Mouse (Mus musculus) testis, adult 2 months (tissue): ENCODE data around the gene E4f1. TPM values are rescaled to one million over a fixed set of nuclear protein-coding genes. Genes with fewer than 3 reads are reported as not detected.
"Not testable (repeated sequence)": the region's sequence is repeated elsewhere in the genome, so short reads cannot be mapped to it uniquely, and the experiment has no call there.

Experiments used
- H3K27ac ChIP-seq: fragments of 200-500 bp; 2 replicates; pipeline ENCODE4 v1.5.1; 2012; ENCODE audit warnings: low read depth, low read length; ENCODE audit not compliant: control insufficient read depth, insufficient read depth
- H3K27me3 ChIP-seq: fragments of 200-500 bp; 2 replicates; pipeline ENCODE4 v1.6.1; 2012; ENCODE audit warnings: mild to moderate bottlenecking, low read length, moderate library complexity; ENCODE audit not compliant: control insufficient read depth, insufficient read depth
- H3K36me3 ChIP-seq: fragments of 200-500 bp; 2 replicates; pipeline ENCODE4 v1.6.1; 2012; ENCODE audit warnings: mild to moderate bottlenecking, low read length; ENCODE audit not compliant: control insufficient read depth, insufficient read depth
- H3K4me1 ChIP-seq: fragments of 200-500 bp; 2 replicates; pipeline ENCODE4 v1.6.1; 2012; ENCODE audit warnings: low read length; ENCODE audit not compliant: control insufficient read depth, insufficient read depth
- H3K4me3 ChIP-seq: fragments of 200-500 bp; 2 replicates; pipeline ENCODE4 v1.5.1; 2012; ENCODE audit warnings: low read depth, mild to moderate bottlenecking, low read length, moderate library complexity, mixed read lengths; ENCODE audit not compliant: control insufficient read depth
- CTCF ChIP-seq: fragments of 200-500 bp; IDR thresholded peaks from 2 replicates; pipeline ENCODE4 v1.5.1; 2012; ENCODE audit warnings: low read depth, mild to moderate bottlenecking, inconsistent platforms, low read length, moderate library complexity; ENCODE audit not compliant: control insufficient read depth, insufficient read depth, insufficient replicate concordance
- POLR2A ChIP-seq: fragments of 200-500 bp; IDR thresholded peaks from 2 replicates; pipeline ENCODE4 v1.6.1; 2012; ENCODE audit warnings: low read depth, mild to moderate bottlenecking, inconsistent platforms, low read length, moderate library complexity; ENCODE audit not compliant: control insufficient read depth
- polyA plus RNA-seq: library from polyadenylated mRNA; depleted of rRNA; stranded (reverse); fragments of >200 nt; gene quantifications from 2 replicates; pipeline ENCODE4 v1.2.3, GENCODE M21; 2012

Gene E4f1
- polyA plus RNA-seq, 1 experiment = 69.3 TPM

DNA sequence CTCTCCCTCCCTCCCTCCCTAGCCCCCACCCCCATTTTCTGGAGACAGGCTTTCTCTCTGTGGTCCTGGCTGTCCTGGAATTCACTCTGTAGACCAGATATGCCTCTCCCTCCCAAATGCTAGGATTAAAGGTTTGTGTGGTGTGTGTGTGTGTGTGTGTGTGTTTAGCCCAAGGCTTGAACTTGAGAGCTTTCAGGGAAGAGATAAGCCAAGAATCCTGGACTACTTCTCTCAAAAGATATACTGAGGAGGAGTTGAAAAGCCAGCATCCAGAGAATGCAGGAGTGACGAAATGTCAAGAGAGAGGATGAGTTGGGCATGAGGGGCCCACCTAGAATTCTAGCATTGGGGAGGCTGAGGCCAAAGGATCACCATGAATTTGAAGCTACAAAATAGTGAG is 7.2 kb downstream of the E4f1 start:
- no peaks in the 10 kb centered on the region for H3K4me1 ChIP-seq
- H3K27me3 ChIP-seq = no peaks in the 10 kb centered on the region
- H3K4me3 ChIP-seq = no peak overlapping the region
- TF ChIP-seq CTCF = no peak
- no peak for TF ChIP-seq POLR2A
- H3K27ac ChIP-seq = no peak overlapping the region
- H3K36me3 ChIP-seq = no peaks in the 10 kb centered on the region

DNA sequence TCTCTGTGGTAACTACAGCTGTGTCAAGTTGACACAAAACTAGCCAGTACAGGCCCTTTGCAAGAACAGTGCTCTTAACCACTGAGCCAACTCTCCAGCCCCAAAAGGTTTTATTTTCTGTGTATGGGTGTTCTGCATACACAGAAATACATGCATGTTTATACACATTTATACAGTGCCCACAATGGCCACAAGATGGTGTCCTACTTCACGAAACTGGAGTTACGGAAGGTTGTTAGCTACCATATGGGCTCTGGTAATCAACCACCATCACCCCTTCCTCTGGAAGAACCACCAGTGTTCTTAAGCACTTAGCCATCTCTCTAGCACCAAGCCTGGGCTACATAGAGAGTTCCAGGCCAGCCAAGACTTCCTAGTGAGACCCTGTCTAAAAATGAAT is 8.5 kb downstream of the E4f1 start:
- Histone ChIP-seq H3K36me3 (no peaks in the 10 kb centered on the region), H3K4me3 (no peak overlapping the region), H3K27me3 (no peaks in the 10 kb centered on the region), H3K4me1 (no peaks in the 10 kb centered on the region), H3K27ac (no peak overlapping the region)
- TF ChIP-seq POLR2A (no peak), CTCF (no peak)

DNA sequence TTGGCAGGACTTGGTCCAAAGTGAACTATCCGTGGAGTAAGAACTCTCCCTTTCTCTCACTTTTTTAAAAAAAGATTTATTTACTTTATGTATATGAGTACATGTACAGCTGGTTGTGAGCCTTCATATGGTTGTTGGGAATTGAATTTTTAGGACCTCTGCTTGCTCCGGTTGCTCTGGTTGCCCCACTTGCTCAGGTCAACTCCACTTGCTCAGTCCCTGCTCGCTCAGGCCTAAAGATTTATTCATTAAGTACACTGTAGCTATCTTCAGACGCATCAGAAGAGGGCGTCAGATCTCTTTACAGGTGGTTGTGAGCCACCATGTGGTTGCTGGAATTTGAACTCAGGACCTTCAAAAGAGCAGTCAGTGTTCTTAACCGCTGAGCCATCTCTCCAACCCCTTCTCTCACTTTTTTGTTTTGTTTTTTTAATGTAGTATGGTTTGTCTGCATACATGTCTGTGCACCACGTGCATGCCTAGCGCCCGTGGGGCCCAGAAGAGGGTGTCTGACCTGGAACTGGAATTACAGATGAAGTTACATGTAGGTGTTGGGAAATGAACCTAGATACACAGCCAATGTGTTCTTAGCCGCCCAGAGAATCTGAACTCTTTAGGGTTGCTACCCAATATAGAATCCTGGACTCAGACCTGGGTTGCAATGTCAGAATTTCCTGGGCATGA is 14.4 kb downstream of the E4f1 start:
- not testable (repeated sequence) for H3K36me3 ChIP-seq, H3K27me3 ChIP-seq, H3K4me1 ChIP-seq, H3K27ac ChIP-seq
- peak overlapping the region; percentile 92 for H3K4me3 ChIP-seq

DNA sequence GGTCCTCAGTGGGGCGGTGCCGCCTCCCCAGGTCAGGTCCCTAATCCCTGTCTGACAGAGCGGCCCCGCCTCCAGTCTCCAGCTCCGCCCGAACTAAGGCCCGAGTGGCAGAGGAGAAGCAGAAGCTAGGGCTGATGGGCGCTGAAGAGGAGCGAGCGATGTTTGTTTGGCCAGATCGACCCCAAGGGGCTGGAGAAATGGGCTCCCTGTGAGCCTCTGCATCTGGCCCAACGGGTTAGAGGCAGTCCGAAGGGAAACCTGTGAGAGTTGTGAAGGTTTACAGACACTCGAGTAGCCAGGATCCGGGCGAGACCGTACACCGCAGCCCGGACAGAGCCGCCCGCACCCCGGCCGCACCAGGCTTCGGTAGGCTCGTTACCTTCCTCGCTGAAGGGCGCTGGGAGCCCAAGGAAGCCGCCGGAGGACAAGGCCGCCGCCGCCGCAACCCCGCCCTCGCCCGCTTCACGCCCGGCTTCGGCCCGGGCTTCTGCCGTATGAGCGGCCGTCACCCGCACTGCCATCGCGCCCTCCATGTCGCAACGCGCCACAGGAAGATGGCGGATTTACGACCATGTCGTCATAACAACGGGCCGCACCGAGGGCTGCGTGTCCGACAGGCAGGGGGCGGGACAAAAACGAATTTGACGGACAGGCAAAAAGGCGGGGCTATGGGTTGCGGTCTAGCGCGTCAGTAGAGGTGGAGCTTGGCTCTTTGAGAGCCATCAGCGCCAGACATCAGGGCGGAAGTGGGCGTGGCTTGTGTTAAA is 15.2 kb downstream of the E4f1 start:
- no peaks in the 10 kb centered on the region for H3K27me3 ChIP-seq
- H3K36me3 ChIP-seq = peaks cover 2% of the 10 kb centered on the region
- peak overlapping the region; percentile 92 for H3K4me3 ChIP-seq
- peak overlapping the region; percentile 94 for H3K27ac ChIP-seq
- H3K4me1 ChIP-seq = peaks cover 3% of the 10 kb centered on the region; the same call in 1 of the 2 replicates
- TF ChIP-seq CTCF (peak; percentile 17; the same call in 1 of the 2 replicates), POLR2A (peak; percentile 88)

DNA sequence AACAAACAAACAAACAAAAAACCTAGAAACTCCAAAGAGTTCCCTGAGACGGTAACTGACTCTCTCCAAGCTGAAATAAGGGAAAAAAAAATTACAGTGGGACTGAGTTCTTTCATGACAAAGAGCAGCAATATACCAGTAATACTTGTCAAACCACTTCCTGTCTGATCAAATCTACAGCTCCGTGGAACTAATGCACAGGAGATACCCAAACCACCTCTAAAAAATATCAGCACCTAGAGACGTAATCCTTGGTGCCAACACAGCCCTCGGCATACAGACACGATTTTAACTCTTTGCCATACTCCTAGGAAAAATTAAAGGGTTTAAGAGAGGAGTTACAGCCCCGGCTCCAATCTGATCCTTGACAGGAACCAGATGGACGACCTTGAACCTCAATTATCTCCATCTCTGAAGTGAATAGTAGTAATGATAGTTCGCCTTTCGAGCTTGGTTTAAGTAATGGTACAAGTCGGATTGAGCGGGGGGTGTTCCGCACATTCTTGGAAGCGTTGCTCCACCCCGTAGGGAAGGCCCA is 15.8 kb downstream of the E4f1 start:
- H3K36me3 ChIP-seq = peaks cover 2% of the 10 kb centered on the region
- TF ChIP-seq CTCF (no peak), POLR2A (no peak)
- H3K27ac ChIP-seq = peak overlapping the region; percentile 94
- peaks cover 3% of the 10 kb centered on the region; the same call in 1 of the 2 replicates for H3K4me1 ChIP-seq
- no peaks in the 10 kb centered on the region for H3K27me3 ChIP-seq
- H3K4me3 ChIP-seq = peak overlapping the region; percentile 92

DNA sequence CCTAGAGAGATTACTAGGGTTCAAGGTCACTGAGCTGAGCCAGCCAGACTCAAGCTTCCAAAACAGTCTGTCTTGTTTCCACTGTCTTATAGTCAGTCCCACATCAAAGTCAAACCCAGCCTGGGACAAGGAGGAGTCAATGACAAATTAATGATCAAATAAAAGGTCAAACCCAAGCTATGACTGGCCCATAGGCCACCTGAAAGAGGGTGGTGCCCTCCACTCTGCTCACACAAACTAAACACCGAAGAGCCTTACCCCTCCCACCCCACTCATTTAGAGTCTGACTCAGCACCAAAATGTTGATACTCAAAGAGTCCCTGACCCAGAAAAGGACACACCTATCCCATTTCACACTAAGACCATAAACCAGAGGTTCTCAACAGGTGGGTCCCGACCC is 16.7 kb downstream of the E4f1 start:
- Histone ChIP-seq H3K27me3 (no peaks in the 10 kb centered on the region), H3K4me3 (no peak overlapping the region), H3K36me3 (peaks cover 4% of the 10 kb centered on the region), H3K27ac (no peak overlapping the region), H3K4me1 (peaks cover 3% of the 10 kb centered on the region; the same call in 1 of the 2 replicates)
- TF ChIP-seq POLR2A = no peak
- TF ChIP-seq CTCF = no peak

DNA sequence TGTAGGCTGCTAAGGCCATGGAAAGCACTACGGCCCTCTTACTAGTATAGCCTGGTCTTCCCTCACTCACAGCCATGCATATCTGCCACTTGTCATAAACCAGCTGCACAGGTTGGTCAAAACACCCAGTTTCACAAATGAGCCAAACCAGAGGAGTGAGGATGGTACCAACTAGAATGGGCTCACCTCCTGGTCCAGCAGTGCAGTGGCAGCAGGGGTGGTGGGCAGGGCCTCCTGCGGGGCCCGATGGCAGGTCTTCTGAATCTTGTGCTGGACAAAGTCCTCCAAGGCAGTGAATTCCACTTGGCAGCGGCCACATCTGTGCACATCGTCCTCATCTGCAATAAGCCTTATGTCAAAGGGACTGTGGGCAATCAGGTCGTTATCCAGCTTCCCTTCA is 18.9 kb downstream of the E4f1 start:
- no peak overlapping the region for H3K4me3 ChIP-seq
- H3K4me1 ChIP-seq = peaks cover 3% of the 10 kb centered on the region; the same call in 1 of the 2 replicates
- H3K27ac ChIP-seq = no peak overlapping the region
- TF ChIP-seq POLR2A (no peak), CTCF (no peak)
- no peaks in the 10 kb centered on the region for H3K27me3 ChIP-seq
- peaks cover 6% of the 10 kb centered on the region for H3K36me3 ChIP-seq
